Mouse (Mus musculus) B cell, adult 2 months (primary cell): ENCODE results near the gene Slc52a3.
A peak's percentile ranks its signal among the peaks of the same experiment; 100 is the strongest.
"Not testable (repeated sequence)": the region's sequence is repeated elsewhere in the genome, so short reads cannot be mapped to it uniquely, and the experiment has no call there.

Source experiments
- DNase-seq, 2 experiments: peaks; one replicate each; pipeline ENCODE4 v3.0.0; 2022

Slc52a3 gene

DNA sequence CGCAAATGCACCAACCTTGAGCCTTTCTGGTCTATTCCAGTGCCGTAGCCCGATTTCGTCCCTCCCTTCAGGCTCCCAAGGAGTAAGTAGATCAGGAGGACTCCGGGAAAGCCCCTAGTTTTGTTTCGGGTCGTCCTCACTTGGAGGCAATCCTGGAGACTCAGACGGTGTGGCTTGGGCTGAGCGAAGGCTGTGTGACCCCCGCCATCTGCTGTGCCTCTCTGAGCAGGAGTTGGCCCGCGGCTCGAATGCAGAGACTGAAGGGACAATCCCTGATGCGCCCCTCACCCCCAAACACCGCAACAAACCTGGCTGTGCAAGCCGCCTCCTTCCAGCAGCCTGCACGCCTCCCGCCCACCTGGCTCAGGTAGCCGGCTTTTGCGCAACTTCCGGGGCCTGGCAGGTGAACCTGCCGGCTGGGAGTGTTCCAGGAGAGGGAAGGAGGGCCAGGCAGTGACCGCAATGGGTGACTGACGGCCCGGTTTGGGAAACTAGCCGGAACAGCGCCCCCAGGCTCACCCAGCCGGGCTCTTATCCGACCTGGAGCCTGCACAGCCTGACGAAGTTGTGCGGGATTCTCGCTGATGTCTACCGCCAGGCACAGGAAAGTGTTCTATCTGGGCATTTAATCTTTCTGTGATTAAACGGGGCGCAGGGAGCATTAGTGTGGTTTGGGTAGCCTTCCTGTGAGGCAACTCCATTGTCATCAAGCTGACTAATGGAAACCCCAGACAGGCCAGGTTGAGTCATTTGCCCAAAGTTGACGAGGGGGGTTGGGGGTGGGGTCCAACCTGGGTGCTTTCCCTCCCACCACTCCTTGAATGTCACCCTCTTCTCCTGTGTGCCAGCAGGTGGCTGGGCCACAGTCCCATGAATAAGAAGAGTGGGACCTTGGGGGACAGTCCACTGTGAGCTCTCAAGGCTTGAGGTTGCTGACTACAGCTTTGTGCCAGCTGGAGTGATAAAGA, 22.4 kb upstream of the Slc52a3 start:
- DNase-seq = peak; percentile 27 to 43

DNA sequence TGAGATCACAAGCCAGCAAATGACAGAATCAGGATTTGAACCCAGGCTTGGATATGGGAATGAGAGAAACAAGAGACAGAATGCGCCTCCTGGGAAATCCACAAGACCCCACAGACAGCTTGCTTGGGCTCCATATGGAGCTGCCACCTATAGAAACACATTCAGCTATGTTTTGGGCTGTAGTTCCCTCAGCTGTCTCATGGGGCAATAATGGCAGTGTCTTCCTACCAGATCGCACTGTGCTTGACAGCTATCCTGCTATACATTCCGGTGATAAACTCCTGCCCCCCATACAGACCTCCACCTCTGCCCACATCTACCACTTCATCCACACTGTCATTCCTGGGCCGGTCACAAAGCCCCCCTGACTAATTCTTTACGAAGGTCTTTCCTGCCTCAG, 21.0 kb upstream of the Slc52a3 start:
- no peak for DNase-seq

DNA sequence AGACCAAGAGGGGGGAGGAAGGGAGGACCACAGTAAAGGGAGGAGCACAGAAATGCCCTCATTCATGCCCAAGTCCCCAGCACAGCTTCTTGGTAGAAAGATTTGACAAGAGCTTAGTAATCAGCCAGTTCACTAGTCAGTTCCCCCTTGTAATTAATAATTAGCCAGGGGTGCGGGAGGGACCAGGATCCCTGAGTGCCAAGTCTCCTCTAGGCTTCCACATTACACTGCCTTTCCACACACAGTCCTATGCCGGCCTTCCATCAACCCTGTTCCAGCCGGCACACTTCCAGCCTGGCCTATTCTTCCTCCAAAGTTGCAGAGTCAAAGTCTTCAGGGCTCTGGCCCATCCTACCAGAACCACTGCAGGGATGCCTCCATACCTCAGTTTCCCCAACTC, 20.2 kb upstream of the Slc52a3 start:
- DNase-seq = no peak

DNA sequence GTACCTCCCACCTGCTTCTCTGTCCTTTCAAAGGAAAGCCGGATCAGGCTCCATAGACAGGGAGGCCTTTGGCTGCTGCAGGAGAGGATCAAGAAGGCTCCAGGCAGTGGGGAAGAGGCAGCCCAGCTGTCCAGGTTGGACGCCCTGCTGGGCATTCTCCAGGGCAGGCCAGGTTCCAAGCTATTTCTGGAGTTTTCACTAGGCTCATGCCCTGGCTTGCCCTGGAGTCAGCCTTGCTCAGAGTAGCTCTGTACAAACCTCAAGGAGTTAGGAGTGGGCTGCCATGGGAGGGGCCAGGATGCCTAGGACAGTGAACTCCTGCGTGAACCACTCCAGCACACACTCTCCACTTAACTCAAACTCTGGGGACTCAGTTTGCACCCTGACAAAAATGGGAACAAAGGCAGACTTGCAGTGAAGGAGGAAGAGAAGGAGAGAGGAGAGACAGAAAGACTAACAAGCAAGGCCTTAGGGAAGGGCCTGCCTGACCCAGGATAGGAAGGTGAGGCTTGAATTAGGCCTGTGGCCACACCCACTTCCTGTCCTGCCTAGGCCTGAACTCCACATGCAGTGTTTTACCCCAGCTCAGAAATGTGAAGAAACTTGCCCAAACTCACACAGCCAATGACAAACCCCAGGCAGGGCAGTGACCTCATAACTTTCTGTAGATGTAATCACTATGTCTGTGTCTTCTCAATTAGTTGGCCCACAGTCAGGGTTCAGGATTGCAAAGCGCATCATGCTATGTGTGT, 18.4 kb upstream of the Slc52a3 start:
- no peak for DNase-seq

DNA sequence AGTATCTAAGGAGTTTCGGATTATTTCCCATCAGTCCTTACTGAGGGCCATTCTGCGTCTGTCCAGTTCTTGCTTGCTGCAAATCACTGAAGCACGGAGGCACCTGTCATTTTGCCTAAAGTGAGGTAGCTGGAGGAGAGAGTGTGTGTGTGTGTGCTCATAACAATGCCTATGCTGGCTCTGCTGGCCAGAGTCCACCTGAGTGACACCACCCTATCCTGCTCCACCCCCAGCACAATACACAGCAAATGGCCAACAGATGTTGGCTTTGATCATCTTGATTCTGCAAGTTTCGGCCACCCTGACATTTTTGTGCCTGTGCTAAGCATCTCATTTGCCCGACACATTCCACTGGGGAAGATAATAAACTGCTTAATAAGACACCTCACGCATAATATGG, 17.8 kb upstream of the Slc52a3 start:
- no peak for DNase-seq

DNA sequence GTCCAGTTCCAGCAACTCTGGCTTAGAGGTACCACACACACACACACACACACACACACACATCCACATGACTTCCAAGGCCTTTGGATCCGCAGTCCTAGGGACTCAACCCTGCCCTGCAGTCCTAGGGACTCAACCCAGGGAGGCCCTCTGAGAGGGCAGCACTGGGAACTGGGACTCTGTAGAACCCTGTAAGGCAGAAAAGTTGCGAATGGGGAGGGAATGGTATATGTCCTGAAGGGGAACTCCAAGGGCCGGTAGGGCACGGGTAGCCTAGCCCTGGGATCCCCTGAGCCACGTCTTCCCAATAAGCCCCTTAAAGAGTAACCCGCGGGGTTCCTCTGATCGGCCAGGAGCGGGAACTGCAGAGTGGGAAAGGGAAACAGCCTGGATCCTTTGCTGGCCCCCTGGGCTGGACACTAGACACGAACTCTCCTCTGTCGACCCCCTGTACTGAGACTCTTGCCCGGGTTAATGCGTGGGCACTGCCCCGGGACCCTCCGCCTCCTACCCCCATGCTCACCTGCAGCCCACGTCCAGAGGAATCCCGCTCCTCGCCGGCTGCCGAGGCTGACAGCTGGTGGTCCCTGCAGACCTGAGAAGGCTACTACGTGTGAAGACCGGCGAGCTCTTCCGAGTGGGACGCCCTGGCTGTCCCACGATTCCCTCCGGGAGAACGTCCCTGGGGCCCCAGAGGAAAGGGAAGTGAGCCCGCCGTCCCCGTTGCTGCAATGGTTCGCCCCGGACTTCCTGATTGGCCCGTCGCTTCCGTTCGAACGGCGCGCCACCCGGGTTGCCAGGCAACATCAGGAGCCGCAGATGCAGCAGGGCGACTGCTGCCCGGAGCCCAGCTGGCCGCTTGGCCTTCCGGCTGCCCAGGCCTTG, 16.6 kb upstream of the Slc52a3 start, which contains the start of gene Fam110a:
Gene Fam110a, minus strand, starts transcription at position 750 of the 885 bp plus-strand sequence.
- DNase-seq = peak; percentile 81

DNA sequence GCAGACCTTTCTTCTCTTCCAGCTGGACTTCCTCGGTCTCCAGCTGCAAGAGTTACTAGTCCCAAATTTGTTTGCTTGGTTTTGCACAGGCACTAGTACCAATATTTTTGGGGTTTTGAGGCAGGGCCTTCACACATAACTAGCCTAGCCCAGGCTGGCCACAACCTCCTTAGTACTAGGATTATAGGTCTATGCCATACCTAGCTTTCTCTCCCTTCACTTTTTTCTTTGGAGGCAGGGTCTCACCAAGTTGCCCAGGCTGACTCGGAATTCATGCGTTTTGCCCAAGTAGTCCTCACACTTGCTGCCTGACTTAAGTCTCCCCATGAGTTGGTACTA, 16.0 kb upstream of the Slc52a3 start:
- DNase-seq = no peak

DNA sequence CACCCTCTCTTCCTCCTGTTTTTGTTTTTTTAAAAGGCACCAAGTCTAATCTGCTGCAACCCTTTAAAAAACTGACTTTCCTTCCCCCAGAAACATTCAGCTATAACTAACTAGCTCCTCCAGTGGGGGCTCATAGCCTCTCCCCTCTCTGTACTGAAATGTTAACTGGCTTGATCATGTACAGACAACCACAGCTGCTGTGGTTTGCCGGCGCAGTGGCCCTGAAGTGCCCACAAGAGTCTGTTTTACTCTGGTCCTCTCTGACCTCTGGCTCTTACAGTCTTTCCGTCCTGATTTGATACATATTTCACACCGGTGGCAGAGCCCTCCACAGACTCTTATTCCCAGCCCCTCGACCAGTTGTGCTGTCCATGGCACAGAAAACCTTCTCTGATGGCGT, 15.0 kb upstream of the Slc52a3 start:
- no peak for DNase-seq

DNA sequence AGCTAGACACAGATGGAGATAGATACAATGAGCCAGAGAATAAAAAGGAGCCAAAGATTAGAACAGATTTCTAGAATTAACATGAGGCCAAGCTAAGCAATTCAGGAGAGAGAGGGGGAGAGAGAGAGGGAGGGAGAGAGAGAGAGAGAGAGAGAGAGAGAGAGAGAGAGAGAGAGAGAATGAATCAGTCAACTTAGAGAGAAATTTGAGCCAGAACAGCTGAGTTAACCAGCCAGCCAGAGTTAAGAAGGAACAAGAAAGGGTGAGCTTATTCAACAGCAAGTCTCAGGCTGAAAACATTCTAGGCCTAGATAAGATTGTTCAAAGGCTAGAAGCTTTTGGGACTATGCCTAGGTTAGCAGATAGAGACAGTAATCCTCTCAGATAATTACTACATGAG, 13.8 kb upstream of the Slc52a3 start:
- no peak for DNase-seq

DNA sequence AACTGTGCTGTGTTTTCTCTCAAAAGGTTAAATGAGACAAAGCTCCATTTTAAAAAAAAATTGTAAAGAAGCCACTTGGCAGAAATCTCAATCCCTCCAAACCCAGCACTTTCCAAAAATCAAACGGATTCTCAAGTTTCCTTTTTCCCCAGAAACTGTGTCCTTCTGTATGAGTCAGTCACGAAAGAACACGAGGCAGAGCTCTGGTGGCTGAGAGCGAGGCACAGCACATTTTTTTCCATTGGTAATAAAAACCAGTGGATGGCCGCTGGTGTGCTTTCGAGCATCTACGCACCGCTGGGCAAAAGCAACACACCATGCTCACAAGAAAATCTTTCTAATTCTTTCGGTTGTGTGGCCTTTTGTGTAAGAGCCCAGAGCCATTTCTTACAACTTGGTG, 12.3 kb upstream of the Slc52a3 start:
- DNase-seq = no peak

DNA sequence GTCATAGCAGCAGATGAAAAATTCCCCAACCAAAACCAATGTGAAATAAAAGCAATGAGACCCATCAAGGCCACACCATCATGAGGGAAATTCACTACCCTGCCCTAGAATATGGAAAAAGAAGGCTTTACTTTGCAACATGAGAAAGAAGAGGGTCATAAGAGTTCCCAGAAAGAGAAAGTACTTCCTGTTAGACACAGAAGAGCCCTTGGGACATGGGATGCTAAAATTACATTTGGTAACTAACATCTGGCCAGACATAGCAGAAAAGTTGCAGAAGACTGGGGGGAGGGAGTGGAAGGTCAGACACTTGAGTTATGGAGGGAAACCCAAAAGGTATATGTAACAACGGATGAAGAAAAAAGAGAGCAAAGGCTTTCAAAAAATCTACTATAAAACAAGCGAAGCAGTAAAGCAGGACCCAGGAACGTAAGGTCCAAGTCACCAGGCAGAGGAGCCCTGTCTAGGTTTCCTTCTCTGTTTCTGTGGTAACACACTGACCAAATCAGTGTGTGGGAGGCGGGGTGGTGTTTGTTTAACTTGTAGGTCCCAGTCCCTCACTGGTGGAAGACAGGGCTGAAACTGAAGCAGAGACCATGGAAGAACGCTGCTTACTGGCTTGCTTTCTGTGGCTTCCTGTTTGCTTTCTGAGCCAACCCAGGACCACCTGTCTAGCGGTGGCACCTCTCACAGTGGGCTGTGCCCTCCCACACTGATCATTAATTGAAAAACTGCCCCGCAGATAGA, 10.7 kb upstream of the Slc52a3 start:
- peak in 1 of 2 experiments; percentile 11 for DNase-seq

DNA sequence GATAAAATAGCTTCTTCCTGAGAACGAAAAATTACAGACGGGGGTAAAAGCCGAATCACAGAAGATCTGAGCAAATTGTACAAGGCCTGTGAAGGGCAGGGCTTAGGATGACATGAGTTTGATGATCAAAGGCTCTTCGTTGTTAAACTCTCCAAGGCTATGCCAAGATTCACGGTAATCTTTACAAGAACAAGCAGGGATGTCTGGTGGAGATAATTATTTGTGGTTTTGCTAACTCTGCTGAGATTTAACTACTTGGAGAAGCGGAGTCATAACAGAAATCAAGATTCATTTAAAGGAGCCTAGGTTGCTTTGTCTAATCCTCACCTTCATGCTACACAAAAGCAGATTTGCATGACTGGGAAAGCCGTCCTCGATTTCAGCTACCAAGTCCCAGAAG, 9.4 kb upstream of the Slc52a3 start:
- DNase-seq = no peak

DNA sequence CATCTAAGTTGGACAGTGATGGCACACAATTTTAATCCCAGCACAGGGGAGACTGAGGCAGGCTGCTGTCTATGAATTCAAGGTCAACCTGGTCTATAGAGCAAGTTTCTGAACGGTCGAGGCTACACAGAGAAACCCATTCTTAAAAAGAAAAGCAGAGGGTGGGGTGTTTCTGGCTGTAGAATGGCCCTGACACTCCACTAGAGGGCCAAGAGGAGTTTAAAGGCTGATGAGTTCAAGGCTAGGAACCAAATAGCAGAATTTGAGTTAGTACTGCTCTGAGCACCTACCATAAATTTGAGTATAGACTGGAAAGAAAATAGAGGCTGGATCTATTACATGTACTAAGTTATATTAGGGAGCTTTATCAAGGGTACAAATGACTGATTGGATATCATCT, 7.3 kb upstream of the Slc52a3 start:
- no peak for DNase-seq

DNA sequence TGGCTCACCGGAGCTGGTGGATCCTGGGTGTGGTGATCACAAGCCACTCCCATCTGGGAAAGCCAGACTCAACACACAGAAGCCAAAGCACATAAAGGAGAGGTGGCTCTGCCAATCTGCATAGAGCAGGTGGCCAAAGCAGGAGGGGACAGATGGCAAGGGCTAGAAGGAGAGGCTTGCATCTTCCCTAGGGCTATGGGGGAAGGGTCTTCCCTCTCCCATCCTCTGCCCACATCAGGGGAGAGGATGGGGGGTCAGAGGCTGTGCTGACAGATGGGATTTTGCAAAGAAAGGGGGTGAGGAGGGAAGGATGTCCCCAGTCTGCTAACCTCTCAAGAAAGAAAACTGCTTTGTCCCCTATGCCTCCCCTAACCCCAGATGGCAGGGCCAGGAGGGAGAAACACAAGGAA, 5.3 kb upstream of the Slc52a3 start:
- DNase-seq = no peak

DNA sequence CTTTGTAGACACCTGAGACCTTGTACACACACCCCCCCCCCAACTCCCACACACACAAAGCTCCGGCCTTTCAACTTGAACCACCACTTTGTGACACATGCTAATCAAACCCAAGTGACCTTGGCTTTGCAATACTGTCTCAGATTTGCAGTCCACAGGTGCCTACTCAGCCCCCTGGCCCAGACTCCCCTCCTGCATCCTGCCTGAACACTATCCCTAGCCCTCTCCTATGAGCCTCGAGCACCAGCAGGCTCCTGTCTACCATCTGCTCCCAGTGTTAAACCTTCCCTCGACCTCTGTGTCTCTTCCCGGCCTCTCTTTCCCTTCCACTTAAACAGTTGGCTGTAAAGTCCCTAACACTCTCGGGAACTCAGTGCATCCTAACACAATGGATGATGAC, 4.9 kb upstream of the Slc52a3 start:
- no peak for DNase-seq

DNA sequence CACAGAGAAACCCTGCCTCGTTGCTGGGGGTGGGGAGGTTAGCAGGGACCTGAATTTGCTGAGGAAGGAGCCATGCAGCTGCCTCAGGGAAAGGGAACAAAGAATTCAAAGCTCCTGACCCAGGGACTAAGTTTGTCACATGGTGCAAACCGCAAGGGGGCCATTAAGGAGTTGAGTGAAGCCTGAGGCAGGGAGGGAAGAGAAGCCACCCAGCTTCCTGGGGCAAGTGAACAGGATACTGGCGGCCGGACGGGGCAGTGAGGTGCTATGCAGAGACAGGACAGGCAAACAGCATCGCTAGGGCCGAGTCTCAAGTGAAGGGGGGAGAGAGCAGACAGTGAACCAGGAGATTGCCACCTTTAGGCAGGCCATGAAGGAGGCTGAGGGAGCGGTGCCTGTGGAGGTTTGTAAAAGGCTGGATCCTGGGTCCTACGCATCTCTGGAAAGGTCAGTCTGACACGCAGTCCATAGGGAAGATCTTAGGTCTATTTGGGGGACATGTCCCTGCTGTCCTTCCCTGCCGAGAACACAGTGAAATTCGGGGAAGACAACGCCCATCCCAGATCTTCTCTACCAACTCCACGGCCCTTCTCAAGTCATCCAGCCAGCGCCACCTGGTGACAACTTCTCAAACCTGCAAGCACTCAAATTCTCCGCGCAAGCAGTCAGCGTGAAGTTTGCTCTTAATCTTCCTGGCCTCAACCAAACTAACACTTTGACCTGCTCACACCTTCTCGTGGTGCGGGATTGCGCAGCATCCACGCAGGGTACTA, 1.8 kb upstream of the Slc52a3 start:
- peak; percentile 77 to 78 for DNase-seq

DNA sequence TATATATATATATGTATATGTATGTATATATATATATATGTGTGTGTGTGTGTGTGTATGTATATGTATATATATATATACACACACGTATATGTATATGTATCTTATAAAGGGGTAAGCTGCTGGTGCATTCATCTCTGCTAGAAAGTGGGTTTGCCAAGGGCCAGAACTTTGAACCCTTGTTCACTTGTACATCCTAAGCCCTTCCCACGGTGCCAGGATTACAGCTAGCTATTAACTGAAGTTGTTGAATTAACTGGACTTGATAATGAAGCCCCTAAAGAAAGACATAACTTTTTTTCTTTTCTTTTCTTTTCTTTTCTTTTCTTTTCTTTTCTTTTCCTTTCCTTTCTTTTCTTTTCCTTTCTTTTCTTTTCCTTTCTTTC, 872 bp downstream of the Slc52a3 start:
- DNase-seq = not testable (repeated sequence)

DNA sequence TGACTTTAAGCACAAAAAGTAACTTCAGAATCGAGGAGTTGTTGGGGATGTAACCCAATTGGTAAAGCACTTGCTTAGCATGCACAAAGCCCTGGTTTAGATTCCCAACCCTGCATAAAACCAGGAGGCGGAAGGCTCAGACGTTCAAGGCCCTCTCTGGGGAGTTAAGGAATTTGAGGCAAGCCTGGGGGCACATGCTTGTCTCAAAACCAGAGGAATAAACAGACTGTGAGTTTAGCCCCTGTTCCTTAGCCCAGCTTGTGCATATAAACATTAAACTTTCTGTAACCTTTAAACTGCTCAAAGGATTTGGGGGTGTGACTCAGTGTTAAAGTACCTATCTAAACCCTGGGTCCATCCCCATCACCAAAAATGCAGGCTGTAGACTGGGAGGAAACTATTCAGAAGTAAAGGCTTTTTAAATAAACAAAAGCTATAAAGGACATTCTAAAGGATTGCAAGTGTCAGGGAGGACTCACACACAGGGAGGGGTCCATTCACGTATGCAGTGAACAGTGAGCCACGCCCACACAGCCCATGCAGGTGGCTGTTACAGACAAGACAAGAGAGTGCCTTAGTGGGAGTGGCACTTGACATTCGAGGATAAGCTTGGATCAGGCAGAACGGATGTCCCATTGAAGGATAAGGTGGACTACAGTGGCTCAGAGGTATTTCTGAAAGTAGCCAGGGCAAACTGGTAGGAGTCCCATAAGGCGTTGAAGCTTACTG, 1.6 kb downstream of the Slc52a3 start:
- DNase-seq = no peak

DNA sequence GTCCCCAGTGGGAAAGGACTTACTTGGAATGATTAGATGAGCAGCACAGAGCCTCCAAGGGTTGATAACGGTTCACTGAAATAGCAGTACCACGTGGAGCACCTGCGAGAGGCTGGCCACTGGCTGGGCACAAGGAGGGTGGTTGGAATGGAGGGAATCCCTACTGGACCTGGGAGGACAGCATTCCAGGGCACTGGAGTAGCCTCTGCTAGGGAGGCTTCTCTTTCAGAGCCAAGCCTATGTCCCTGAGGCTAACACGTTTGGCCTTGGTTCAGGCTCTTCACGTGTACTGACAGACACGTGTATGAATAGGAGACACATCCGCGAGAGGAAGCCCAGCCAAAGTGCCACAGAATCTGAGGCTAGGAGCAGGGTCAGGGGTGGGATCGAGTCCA, 2.2 kb downstream of the Slc52a3 start:
- no peak for DNase-seq

DNA sequence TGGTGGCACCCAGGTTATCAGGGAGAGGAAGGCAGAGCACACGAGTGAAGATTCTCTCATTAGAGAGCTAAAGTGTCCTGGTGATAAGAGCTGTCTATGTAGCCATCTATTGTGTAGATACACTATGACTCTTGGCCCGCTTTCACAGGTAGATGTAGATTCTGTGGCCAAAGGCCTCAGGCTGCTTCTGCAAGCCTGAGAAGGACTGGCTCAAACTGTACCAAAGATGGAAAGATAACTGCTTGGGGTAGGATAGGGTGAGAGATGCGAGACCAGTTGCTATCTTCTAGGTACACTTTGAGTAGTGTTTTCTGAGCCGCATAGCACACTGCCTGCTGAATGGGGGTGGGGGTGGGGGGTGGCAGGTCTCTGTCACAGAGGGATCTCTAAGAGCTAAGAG, 2.6 kb downstream of the Slc52a3 start:
- DNase-seq = no peak
